Mouse (Mus musculus) stomach, embryonic 15.5 days (tissue): ENCODE results near the gene Lmnb2. TPM values are rescaled to one million over a fixed set of nuclear protein-coding genes. Genes with fewer than 3 reads are reported as not detected.

Experiments used
- ATAC-seq: fragments of 200-750 bp; cut with Nextera tagmentation; 2 replicates; pipeline ENCODE4 v1.8.0; 2017; ENCODE audit warnings: low read depth, moderate number of reproducible peaks, moderate TSS enrichment; ENCODE audit not compliant: insufficient read depth, low FRiP score
- H3K27ac ChIP-seq: fragments of 300-500 bp; sonication (generic); 2 replicates; pipeline ENCODE4 v1.5.1; 2015; ENCODE audit warnings: mild to moderate bottlenecking, inconsistent platforms
- H3K27me3 ChIP-seq: fragments of 300-500 bp; sonication (generic); replicated peaks from 2 replicates; pipeline ENCODE4 v1.6.1; 2015; ENCODE audit warnings: inconsistent platforms
- H3K36me3 ChIP-seq: fragments of 300-500 bp; sonication (generic); 2 replicates; pipeline ENCODE4 v1.6.1; 2015; ENCODE audit warnings: inconsistent platforms
- H3K4me1 ChIP-seq: fragments of 300-500 bp; sonication (generic); 2 replicates; pipeline ENCODE4 v1.6.1; 2015; ENCODE audit warnings: inconsistent platforms
- H3K4me2 ChIP-seq: fragments of 300-500 bp; sonication (generic); 2 replicates; pipeline ENCODE4 v1.6.1; 2015; ENCODE audit warnings: mild to moderate bottlenecking, inconsistent platforms
- H3K4me3 ChIP-seq: fragments of 300-500 bp; sonication (generic); replicated peaks from 2 replicates; pipeline ENCODE4 v1.5.1; 2015; ENCODE audit warnings: inconsistent platforms
- H3K9ac ChIP-seq: fragments of 300-500 bp; sonication (generic); 2 replicates; pipeline ENCODE4 v1.6.1; 2015; ENCODE audit warnings: inconsistent platforms
- H3K9me3 ChIP-seq: fragments of 300-500 bp; sonication (generic); 2 replicates; pipeline ENCODE4 v1.6.1; 2016; ENCODE audit warnings: inconsistent platforms
- WGBS: fragments of 180-500 bp; shearing (Covaris S2); methylation state at CpG from one replicate; pipeline ENCODE4 v1.1.7; 2015; 5-methylcytosine and 5-hydroxymethylcytosine counted together
- polyA plus RNA-seq: library from polyadenylated mRNA; unstranded; fragments of >200 nt; fragmentation: Nextera tagmentation; extraction: Ambion mirVana; gene quantifications from 2 replicates; pipeline ENCODE4 v1.2.1, GENCODE M21; 2015

Lmnb2 gene
- polyA plus RNA-seq = 38.1 and 46.1 TPM in 2 replicates

- Histone ChIP-seq H3K36me3 (no peaks in the 10 kb centered on the region), H3K4me1 (peaks cover 25% of the 10 kb centered on the region), H3K27ac (peak within 1 kb of the TSS; percentile 74), H3K4me3 (peak within 1 kb of the TSS; percentile 84), H3K27me3 (no peaks in the 10 kb centered on the region), H3K9me3 (no peaks in the 10 kb centered on the region), H3K9ac (peak within 1 kb of the TSS; percentile 76), H3K4me2 (peak within 1 kb of the TSS; percentile 91)
- ATAC-seq = peak; percentile 23
- WGBS = under 1% methylated on average over 60 of the region's 61 CpGs
Observed at GRCm38 (mm10) chr10:80917779-80918434, at the start of gene Lmnb2. Gene Lmnb2 (minus strand): TSS chr10:80918245.

GRCm38 (mm10) chr10:80967101-80967656, 49.1 kb upstream of the Lmnb2 start:
- WGBS = 45% methylated on average over 3 of the region's 3 CpGs

GRCm38 (mm10) chr10:80966296-80966695, 48.3 kb upstream of the Lmnb2 start:
- Histone ChIP-seq H3K4me2 (no peak overlapping the region), H3K36me3 (no peaks in the 10 kb centered on the region), H3K27ac (0 out of 2 replicates have a peak overlapping the region, but pooled peaks have one; percentile 1), H3K27me3 (no peaks in the 10 kb centered on the region), H3K9ac (no peak overlapping the region), H3K4me3 (no peak overlapping the region), H3K4me1 (peaks cover 35% of the 10 kb centered on the region), H3K9me3 (no peaks in the 10 kb centered on the region)
- ATAC-seq = no peak
- 31% methylated on average over 12 of the region's 12 CpGs for WGBS

More at GRCm38 (mm10) chr10:80967101-80967656, 49.1 kb upstream of the Lmnb2 start:
- Histone ChIP-seq H3K4me1 (peaks cover 35% of the 10 kb centered on the region), H3K27ac (no peak overlapping the region), H3K9ac (no peak overlapping the region), H3K27me3 (no peaks in the 10 kb centered on the region), H3K9me3 (no peaks in the 10 kb centered on the region), H3K36me3 (no peaks in the 10 kb centered on the region), H3K4me2 (no peak overlapping the region), H3K4me3 (no peak overlapping the region)
- no peak for ATAC-seq

DNA sequence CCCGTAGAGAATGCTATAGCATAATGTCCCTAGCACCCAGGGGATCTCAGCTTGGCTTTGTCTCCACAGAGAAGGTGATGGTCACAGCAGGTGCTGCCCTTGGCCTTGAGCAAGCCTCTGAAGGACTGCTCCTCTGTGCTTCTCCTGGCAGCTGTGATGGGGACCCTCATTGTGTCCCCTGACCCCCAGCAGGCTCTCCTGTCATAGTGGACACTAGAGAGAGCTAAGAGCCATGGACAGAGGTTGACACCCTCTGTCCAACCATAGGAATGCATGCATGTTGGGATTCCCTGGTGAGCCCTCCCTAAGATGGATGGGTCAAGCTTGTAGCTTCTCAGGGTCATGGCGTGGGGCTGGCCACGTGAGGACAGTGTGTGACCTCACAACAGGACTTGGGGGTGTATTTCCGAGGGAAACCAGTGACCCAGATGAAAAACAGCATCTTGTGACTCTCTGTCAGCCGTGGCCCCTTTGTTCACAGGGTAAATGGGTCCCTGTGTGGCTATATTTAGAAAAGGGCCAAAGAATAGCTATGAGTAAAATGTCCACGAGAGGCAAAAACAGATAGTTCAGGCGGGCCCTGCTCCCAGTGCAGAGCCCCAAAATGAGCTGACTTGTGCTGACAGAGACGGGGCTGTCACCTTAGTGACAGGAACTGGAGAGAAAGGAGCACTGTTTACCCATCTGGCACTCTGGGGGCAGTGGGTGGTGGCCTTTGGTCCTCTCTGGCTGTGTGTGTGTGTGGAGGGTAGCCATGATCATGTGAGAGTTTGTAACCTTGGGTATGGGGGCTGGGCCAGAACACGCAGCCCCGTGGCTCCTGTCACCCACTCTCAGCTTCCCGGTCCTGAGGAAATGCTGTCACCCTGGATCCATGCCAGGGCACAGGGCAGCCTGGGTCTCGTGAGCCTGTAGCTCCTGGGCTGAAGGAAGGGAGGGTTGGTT, 45.3 kb upstream of the Lmnb2 start:
- peak; percentile 4; the same call in 1 of the 2 replicates for ATAC-seq
- no peaks in the 10 kb centered on the region for H3K9me3 ChIP-seq
- no peak overlapping the region for H3K4me2 ChIP-seq
- WGBS = 43% methylated on average over 12 of the region's 12 CpGs
- H3K9ac ChIP-seq = no peak overlapping the region
- no peaks in the 10 kb centered on the region for H3K27me3 ChIP-seq
- no peak overlapping the region for H3K4me3 ChIP-seq
- no peaks in the 10 kb centered on the region for H3K36me3 ChIP-seq
- H3K4me1 ChIP-seq = peaks cover 48% of the 10 kb centered on the region
- H3K27ac ChIP-seq = peak overlapping the region; percentile 18

DNA sequence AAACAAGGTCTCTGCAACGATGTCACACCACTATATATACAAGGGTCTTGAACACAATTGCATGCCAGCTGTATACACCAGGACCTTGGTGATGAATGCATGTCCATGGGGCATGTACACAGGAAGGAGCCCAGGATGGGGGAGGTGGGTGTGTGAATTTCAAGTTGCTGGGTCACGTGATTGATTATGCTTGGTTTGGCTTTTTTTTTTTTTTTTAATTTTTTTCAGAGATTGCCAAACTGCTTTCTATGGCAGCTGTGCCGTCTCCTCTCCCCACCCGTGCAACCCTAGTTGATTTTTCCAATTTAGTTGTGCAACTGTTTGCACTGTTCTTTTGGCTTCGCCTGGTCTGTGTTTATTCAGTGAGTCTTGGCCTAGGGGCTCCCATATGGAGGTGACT, 44.5 kb upstream of the Lmnb2 start:
- Histone ChIP-seq H3K4me2 (no peak overlapping the region), H3K36me3 (no peaks in the 10 kb centered on the region), H3K9ac (no peak overlapping the region), H3K27ac (peak overlapping the region; percentile 84), H3K27me3 (no peaks in the 10 kb centered on the region), H3K4me1 (peaks cover 48% of the 10 kb centered on the region), H3K4me3 (no peak overlapping the region), H3K9me3 (no peaks in the 10 kb centered on the region)
- 45% methylated on average over 5 of the region's 5 CpGs for WGBS
- no peak for ATAC-seq

GRCm38 (mm10) chr10:80962051-80962472, 44.0 kb upstream of the Lmnb2 start:
- H3K36me3 ChIP-seq = no peaks in the 10 kb centered on the region
- no peak overlapping the region for H3K4me2 ChIP-seq
- H3K27ac ChIP-seq = peak overlapping the region; percentile 84
- ATAC-seq = peak; percentile 7; the same call in 1 of the 2 replicates
- 21% methylated on average over 10 of the region's 10 CpGs for WGBS
- no peaks in the 10 kb centered on the region for H3K9me3 ChIP-seq
- no peak overlapping the region for H3K4me3 ChIP-seq
- H3K4me1 ChIP-seq = peaks cover 43% of the 10 kb centered on the region
- no peaks in the 10 kb centered on the region for H3K27me3 ChIP-seq
- H3K9ac ChIP-seq = no peak overlapping the region

DNA sequence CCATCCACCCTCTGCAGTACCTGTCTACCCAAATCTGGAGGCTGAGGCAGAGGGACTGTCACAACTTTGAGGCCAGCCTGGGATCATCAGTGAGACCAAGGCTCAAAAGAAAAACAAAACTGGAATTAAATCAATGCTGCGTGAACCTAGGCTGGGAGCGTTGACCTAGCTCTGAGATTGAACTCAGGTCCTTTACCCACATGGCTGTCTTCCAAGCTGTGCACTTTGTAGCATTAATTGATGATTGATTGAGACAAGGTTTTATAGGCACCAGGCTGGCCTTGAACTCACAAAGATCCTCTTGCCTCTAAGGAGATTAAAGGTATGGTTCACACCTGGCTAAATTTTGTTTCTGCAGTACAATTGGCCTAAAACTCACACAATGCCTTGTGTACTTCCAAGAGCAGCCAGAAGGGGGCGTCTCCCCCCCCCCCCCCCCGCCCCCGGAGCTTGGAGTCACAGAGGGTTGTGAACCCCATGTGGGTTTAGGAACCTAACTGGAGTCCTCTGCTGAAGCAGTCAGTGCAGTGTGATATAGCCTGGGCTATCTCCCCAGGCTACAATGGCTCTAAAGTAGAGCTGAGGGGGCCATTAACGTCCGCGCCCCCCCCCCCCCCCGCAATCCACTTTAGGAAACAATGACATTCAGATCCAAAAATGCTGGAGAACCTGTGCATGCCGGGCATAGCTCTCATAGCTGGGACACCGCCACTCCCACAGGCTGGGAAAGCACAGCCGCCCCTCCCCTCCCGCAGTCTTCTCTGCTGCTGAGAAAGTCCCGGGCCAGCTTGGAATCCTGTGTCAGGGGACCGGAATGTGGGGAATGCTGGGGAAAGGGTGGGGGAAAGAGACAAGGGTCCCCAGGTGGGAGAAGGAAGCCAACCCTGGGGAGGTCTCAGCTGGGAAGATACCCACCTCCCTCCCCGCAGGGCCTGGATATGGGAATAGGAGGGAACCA, 42.8 kb upstream of the Lmnb2 start:
- peak overlapping the region; percentile 30; the same call in 1 of the 2 replicates for H3K4me2 ChIP-seq
- H3K27me3 ChIP-seq = no peaks in the 10 kb centered on the region
- WGBS = 14% methylated on average over 16 of the region's 16 CpGs
- H3K9me3 ChIP-seq = no peaks in the 10 kb centered on the region
- peaks cover 41% of the 10 kb centered on the region for H3K4me1 ChIP-seq
- peak overlapping the region; percentile 84 for H3K27ac ChIP-seq
- no peak overlapping the region for H3K9ac ChIP-seq
- no peak overlapping the region for H3K4me3 ChIP-seq
- no peaks in the 10 kb centered on the region for H3K36me3 ChIP-seq
- ATAC-seq = peak; percentile 63

GRCm38 (mm10) chr10:80958979-80959637, 41.1 kb upstream of the Lmnb2 start:
- 91% methylated on average over 5 of the region's 5 CpGs for WGBS
- Histone ChIP-seq H3K9ac (no peak overlapping the region), H3K36me3 (no peaks in the 10 kb centered on the region), H3K27ac (no peak overlapping the region), H3K4me2 (no peak overlapping the region), H3K4me3 (no peak overlapping the region), H3K4me1 (peaks cover 51% of the 10 kb centered on the region), H3K27me3 (no peaks in the 10 kb centered on the region), H3K9me3 (no peaks in the 10 kb centered on the region)
- no peak for ATAC-seq

- Histone ChIP-seq H3K36me3 (no peaks in the 10 kb centered on the region), H3K27ac (no peak overlapping the region), H3K4me3 (no peak overlapping the region), H3K9me3 (no peaks in the 10 kb centered on the region), H3K4me1 (peaks cover 38% of the 10 kb centered on the region), H3K4me2 (no peak overlapping the region), H3K9ac (no peak overlapping the region), H3K27me3 (no peaks in the 10 kb centered on the region)
- 68% methylated on average over 4 of the region's 4 CpGs for WGBS
- ATAC-seq = no peak
Observed at GRCm38 (mm10) chr10:80957791-80958190, 39.7 kb upstream of the Lmnb2 start.

DNA sequence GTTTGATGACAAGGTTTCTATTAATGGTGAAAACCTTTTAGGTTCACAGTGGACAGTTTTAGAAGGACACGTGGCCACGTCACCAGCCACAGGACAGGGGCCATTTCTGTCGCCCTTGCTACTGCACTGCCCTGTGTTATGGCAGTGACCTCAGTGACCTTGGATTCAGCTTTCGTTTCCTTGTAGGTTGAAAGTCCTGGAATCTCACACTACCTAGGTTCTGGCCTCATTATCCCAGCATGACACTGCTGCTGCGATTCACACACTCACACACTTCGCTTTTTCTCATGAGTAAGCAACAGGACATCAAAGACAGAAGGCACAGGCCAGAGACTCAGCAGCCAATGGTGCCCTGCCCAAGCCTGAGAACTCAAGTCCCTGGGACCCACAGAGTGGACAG, 38.9 kb upstream of the Lmnb2 start:
- Histone ChIP-seq H3K4me3 (no peak overlapping the region), H3K27ac (no peak overlapping the region), H3K4me2 (no peak overlapping the region), H3K27me3 (no peaks in the 10 kb centered on the region), H3K9me3 (no peaks in the 10 kb centered on the region), H3K36me3 (no peaks in the 10 kb centered on the region), H3K4me1 (peaks cover 29% of the 10 kb centered on the region), H3K9ac (no peak overlapping the region)
- 79% methylated on average over 6 of the region's 6 CpGs for WGBS
- ATAC-seq = no peak
